Mouse (Mus musculus) ES-Bruce4 (cell line): Measurements from ENCODE around the gene Eno4.

Experiments used
- CTCF ChIP-seq: IDR thresholded peaks from one replicate; pipeline ENCODE4 v1.8.1; 2011; ENCODE audit warnings: low read depth, low read length
- EP300 ChIP-seq: IDR thresholded peaks from 2 replicates; pipeline ENCODE4 v1.6.1; 2011; ENCODE audit warnings: low read depth, low read length; ENCODE audit not compliant: insufficient read depth

DNA sequence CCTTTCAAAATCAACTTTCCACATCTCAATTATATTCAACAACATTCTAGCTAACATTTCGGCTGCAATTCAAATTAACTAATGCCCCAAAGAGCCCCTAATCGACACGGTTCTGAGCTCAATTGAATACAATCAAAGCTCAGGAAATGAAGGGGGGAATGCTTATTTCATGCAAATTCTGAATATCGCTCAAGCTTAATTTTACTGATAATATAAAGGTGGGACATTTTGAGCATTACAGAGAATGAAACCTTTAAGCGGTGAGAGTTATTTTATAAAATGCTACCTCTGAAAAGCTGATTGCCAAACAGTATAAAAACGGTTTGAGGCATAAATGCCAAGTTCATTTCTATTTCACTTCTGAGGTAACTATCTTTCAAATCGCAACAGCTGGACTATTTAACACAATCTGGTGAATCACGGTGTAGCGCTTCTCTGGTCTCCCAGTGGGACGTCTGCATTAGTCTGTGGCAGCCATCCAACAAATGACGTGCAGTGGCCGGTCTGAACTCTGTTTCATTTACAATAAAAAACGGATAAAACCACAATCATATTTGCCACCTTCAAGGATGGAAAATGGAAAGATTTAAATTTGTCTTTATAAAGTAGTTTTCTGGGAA is 36.3 kb downstream of the Eno4 start:
- no peak for TF ChIP-seq EP300
- no peak for TF ChIP-seq CTCF
